Mouse (Mus musculus) cerebellum, postnatal 14 days (tissue): ENCODE measurements around the gene Tgoln1.

Source experiments
- DNase-seq, 2 experiments: peaks; one replicate each; pipeline ENCODE4 v3.0.0; 2021; ENCODE audit warnings: mixed read lengths in 2 of 2

Tgoln1 gene

DNA sequence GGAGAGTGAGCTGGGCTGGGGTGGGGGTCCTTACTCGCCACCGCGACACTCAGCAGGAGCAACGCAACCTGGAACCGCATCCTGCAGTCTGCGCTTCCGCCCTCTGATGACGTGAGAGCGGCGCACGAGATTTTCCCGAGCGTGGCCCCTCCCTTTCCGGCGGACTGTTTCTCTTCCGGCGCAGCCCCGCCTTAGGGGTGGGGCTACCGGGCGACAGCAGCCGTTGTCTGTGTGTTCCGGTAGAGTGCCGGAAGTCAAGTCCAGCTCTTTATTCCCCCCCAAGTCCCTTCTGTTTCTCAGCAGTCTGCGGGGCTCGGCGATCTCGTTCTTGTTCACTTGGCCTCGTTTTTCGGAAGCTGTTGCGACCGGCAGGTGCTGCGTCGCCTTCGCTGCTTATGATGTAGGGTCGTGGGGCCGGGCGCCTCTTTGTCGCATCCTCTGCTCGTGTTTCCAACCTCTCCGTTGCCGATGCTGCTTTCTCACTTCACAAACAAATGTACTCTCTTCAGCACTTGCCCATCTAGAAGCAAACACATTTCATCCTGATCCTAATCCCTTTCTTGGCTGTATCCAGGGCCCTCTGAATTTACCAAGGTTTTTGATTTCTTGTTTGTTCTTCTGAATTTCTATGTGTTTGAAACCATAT is at the start of gene Tgoln1:
Gene Tgoln1, minus strand, starts transcription at position 358 of the 646 bp plus-strand sequence.
- DNase-seq: peak; percentile 94 to 95

DNA sequence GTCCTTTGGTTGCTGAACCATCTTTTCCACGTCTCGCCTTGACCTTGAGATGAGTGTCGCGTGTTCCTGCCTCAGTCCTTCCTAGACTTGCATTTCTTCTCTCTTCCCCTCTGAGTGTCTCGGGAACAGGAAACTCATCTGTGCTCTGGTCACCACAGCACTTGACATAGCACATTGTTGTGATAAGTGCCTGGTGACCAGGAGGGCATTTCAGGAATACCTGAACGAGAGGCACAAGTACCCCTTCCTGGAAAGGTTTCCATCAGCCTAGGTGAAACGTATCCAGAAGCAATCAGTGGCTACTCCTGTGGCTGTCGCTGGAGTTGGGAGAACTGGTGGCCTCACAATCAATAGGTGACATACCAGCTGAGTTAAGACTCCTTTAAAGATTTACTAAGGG is 47.5 kb upstream of the Tgoln1 start:
- DNase-seq: no peak

DNA sequence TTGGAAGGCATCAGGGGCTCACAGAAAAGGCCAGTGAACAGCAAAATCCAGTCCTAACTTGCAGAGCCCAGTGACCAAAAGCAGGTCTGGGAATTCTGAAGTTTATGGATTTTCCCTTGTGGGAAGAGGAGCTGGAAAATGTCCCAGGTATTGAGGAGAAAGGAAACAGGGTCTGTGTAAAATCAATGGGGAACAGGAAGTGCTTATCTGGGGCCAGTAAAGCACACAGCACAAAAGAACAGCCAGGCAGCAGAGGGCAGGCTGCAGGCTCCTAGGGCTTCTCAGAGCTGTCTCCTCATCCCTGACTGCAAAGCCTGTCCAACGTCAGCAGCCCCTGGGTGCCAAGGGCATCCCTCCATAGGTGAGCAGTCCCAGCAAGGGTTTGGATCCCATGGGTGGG is 46.2 kb upstream of the Tgoln1 start:
- DNase-seq: no peak

DNA sequence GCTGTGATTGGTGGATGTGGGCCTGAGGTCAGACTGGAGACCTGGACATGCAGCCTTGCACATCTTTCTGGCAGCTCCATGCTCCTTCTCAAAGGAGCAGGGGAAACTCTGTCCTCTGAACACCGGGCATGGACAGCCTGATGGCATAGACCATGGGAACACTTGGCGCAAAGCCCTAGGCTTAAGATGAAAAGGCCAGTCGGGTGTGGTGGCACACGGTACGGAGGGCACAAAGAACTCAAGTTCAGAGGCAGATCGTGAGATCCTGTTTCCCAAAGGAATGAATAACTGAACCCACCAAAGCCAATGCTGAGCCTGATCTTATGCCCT is 43.6 kb upstream of the Tgoln1 start:
- DNase-seq: peak; percentile 22 to 27

DNA sequence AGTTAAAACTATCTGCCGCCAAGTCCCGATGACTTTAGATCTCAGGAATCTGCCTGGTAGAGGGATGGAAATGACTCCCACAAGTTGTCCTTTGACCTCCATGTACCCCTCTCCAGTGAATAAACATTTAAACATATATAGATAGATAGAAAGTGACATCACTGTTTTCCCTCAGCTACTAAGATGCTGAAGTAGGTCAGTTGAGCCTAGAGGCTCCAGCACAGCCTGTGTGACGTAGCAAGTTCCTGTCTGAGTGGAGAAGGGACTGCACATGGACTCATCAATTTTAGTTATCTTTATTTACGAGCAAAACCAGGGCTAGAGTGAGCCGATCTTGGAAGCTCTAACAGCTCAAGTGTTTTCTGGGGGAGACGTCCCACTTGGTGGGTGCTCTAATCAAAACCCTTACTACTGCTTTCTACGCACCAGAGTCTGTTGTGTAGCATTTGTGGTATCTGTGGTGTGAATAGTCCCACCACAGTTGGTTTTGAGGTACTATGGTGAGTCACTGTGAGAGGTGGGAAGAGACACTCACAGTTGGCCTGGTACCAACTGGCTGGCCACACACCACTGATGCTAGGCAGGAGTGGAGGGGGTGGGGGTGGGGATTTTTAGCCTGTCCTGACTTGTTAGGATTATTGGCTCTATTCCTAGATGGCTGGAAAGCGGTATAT is 43.1 kb upstream of the Tgoln1 start:
- no peak for DNase-seq

DNA sequence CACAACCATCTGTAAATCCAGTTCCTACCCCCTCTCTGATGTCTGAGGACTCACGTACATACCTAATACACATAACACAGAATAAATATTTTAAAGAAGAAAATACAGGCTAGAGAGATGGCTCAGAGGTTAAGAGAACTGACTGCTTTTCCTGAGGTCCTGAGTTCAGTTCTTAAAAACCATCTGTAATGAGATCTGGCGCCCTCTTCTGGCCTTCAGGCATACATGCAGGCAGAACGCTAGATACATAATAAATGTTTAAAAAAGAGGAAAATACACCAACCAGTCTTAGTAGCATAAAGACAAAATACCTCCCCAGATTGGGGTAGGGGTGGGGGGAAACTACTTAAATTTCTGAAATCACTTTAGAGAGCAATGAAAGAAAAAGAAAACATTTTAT is 41.2 kb upstream of the Tgoln1 start:
- DNase-seq: no peak

DNA sequence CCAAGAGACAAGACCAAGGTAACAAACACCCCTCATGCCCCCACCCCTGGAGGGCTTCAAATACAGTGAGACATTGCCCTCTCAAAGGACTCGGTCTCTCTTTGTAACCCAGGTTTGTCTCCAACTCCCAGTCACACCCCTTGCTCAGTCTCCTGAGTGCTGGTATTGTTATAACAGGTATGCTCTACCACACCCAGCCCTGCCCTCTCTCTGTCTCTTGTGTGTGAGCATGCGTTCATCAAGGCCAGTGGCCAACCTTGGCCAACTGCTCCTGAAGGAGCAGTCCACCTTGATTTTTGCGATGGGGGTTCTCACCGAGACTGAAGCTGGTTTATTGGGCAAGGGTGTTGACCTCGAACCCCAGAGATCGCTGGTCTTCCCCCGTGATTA is 39.2 kb upstream of the Tgoln1 start:
- DNase-seq: no peak

DNA sequence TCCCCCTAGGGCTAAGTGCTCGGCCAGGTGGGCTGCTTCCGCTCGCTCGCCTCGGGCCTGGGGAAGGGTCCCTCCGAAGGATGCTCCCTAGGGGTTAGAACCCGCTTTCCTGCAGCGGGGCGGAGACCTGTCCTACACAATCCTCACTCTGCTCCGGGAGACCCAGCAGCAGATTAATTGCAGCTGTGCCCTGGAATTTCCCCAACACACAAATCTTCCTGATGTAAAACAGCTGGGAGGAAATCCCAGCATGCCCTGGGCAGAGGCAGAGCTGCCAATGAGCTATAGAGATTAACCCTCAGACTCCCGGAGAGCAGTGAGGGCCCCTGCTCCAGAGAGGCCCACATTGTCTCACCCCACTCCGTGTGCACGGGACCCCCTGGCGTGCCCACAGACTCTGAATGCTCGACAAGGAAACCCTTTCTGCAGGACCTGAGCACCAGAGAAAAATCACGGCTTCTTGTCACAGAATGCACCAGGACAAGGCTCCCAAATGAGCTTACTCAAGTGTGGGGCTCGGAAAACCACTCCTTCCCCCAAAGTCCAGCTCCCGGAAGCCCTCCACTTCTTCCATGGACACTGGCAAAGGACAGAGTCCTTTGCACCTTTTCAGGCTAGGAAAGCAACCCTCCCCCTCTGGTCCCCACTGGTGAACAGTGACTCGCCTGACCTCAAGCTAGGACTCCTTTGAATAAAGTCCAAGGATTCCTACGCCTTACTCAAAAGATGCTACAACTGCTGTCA is 38.7 kb upstream of the Tgoln1 start:
- no peak for DNase-seq

DNA sequence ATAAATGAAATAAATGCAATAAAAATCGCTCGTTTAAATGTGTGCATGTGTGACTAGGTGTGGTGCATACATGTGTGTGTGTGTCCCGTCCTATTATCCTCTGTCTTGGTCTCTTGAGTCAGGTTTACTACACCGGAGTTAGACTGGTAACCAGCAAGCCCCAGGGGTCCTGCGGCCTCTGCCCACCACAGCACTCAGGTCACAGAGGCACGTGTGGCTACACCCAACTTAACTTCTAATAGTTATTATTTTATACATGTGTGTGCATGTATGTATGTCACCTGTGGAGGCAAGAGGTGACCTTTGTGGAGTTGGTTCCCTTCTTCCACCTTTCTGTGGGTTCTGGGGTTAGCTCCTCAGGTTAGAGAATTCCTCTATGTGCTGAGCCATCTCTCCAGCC is 37.6 kb upstream of the Tgoln1 start:
- no peak for DNase-seq

DNA sequence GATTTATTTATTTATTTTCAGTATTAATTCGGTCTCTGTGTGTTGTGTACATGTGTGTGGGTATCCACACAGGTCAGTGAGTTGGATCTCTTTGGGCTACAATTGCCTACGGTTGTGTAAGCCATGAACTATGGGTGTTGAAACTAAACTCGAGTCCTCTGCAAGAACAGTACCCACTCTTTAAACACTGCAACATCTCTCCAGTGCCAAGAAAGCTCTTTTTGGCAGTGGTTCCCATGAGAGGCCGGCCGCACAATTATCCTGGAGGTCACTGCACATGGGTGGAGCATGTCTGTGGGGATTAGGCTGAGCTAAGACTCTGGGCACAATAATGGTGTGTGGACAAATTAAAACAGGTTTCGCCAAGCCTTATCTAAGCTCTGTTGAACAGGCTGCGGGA is 36.6 kb upstream of the Tgoln1 start:
- no peak for DNase-seq

DNA sequence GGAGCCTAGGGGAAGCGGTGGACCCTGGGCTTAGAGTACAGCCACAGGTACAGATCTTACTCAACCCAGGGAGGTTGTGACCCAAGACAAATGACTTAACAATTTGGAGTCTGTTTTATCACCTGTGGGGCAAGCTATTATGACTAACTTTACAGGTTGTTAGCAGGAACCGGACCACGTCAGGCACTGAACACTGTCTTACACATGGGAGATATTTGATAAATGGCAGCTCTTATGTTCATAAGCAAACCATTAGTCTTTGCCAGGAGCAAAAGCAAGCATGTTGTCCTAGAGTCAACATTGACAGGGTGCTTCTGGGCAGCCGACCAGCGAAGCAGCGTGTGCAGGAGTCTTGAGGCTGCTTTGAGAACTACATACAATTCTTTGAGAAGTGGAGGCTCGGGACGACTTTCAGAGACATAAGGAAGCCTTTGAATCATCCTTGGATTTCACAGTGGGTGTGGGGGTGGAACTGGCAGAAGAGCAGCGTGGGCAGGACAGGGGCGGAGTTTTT is 33.6 kb upstream of the Tgoln1 start:
- DNase-seq: no peak

DNA sequence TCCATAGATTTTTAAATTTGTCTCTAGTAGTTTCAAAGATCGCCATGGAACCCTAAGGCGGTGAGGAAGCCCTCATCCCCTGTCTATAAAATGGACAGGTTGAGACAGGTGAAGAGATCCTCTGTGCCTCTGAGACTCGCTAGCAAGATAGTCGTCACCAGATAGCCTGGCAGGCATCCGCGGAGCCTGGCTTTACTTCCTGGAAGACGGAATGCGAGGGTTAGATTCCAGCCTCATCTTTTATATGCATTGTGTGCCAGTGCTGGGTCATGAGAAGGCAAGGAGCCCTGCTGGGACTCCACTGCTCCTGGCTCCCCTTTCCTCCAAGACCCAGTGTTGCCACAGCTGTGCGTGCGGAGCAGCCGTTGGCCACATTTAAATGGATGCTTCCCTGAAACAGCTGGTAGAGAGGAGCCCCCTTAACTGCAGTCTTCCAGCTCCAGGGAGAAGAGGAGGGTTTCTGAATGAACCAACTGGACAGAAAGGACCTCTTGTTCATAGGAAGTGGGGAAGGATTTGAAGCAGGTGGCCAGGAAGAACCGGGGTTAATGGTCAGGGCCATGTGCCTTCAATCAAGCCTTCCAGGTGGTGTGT is 31.3 kb upstream of the Tgoln1 start:
- DNase-seq: no peak

DNA sequence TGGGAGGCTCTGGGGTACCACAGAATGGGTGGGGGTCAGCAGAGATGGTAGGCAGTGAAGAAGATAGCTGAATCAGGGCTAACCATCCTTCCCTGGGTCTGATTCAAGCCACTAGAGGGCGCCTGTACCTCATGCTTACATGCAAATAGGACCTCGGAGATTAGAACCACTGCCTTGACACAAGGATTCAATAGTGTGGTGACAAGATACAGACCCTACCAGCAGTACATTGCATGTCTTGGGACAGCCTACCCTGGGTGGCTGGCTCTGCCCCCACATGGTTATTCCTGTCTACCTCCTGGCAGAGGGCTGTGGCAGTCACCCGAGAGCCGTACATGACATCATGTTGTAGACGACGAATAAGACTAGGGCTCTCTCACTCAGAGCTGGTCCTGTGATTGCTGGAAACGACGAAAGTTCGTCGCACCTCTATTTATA is 30.6 kb upstream of the Tgoln1 start:
- peak; percentile 85 to 90 for DNase-seq

DNA sequence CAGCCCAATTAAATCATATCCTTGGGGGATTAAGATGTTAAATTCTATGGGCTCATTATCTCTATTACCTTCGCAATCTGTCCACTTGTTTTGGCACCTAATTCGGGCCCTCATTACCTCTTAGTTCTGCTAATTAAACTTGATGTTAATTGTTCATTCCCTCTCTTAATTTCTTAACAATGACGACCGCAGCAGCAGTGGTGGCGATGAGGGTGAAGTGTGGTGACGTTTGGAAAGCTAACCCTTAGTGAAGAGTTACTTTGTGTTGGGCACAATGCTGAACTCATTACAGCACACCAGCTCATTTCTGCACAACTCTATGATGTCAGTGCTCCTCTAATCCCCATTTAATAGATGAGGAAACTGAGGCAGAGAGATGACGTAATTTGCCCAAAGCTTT is 28.6 kb upstream of the Tgoln1 start:
- no peak for DNase-seq

DNA sequence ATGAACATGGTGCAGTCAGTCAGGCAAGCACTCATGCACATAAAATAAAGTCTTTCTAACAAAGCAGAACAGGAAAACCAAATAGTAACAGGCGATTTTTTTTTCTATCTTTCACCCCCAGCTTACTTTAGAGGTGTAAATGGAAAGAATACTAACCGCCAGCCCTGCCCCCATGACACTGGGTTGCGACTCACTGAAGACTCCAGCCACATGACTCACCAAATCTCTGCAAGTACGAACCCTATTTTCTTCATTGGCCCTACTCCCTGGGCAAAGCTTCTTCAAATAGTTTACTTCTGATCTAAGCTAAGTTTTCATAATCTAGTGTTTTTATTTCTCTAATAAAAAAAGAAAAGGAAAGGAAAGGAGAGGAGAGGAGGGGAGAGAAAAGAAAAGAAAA is 27.8 kb upstream of the Tgoln1 start:
- no peak for DNase-seq

DNA sequence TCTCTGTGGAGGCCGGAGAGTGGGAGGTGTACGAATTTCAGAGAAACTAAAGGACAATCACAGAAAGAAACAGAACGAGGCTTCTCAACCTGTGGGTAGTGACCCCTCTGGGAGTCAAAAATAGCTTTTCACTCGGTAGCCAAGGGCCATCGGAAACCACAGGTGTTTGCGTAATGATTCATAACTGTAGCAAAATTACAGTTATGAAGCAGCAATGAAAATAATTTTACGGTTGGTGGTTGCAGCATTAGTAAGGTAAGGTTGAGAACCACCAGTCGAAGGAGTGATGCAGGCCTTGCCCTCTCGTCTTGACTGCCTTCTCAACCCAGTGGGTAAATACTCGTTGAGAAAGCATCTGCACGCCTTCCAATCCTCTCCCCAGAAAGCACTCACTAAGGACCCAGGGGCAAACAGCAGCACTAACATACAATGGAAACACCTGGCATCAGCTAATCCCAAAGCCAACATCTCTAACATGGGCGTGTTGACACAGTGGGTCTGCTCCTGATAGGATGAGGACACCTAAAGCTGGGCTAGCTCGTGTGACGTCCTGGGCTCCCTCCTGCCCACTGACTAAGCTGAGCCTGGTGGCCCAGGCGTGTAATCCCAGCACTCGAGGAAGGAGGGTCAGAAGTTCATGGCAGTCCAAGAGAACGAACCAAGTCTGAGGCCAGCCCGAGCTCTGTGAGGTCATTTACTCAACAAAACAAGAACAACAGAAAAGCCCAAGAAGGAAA is 24.6 kb upstream of the Tgoln1 start:
- DNase-seq: no peak

DNA sequence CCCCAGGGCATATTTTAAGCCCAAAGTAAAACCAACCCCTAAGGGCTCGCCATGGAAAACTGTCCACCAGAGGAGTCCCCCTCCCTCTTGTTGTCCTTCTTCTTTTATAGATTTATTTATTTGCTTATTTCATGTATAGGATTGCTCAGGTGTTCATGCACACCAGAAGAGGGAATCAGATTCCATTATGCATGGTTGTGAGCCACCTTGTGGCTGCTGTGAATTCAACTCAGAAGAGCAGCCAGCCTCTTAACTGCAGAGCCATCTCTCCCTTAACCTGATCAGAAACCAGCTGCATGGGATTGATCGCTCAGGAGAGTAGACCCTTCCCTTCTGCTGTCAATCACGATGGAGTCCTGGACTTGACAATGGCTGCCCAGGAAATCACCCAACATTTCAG is 20.1 kb upstream of the Tgoln1 start:
- DNase-seq: no peak

DNA sequence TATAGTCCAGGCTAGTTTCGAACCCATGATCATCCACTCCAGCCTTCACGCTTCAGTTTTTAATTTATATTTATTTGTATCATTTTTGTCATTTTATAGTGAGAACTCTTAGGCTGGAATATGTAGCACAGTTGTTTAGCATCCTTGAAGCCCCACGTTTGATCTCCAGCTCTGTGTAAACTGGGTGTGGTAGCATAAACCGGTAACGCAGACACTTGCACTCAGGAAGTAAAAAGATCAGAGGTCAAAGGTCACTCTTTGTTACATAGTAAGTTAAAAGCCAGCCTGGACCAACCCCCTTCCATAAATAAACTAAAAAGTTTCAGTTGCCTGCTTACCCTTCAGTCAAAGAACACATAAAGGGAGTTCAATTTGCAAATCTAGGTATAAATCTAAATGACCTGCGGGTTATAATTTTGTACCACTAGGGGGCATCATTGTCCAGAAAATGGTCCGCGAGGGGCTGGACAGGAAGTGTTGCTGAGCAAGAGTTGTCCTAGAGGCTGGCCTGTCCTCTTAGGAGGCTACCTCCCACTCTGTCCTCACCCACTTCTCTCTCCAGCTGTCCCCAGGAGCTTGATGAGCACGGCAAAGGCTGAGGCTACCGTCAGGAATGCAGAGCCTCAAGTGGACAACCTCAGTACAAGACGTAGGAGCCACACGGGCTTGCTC is 19.1 kb upstream of the Tgoln1 start:
- peak; percentile 70 to 71 for DNase-seq

DNA sequence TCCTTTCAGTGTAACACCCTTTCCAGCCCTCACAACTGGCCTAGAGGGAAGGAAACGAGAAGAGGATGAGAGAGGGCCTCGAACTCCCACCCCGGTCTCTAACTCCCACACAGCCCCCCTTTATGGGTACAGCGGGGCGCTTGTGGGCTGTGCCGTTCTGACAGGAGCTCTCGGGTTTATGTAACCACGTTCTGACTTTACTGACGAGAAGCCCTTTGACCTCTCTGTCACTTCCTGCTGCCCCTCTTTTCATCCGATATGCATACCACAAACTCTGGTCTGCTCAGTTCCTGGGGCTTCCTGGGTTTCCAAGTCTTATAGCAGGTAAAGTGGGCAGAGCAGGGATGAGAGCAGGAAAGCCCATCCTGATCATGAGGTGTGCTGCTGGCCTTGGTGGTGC is 17.5 kb upstream of the Tgoln1 start:
- no peak for DNase-seq

DNA sequence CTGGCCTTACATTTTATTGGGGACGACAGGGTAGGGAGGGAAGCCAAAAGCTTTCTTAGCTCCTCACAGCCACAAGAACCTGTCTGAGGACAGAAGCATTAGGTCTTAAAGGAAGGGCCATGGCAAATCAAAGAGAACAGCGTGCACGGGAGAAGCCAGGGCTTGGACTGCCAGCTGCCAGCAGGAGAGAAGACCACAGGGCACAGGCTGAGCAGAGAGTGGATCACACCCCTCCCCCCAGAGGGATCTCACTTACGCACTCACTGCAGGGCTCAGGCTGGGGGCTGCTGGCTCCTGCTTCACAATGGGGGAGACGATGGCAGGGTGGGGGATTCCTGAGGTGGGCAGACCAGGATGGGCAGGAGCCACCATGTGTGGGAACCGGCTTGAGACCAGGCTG is 14.9 kb upstream of the Tgoln1 start:
- DNase-seq: peak; percentile 77 to 79

DNA sequence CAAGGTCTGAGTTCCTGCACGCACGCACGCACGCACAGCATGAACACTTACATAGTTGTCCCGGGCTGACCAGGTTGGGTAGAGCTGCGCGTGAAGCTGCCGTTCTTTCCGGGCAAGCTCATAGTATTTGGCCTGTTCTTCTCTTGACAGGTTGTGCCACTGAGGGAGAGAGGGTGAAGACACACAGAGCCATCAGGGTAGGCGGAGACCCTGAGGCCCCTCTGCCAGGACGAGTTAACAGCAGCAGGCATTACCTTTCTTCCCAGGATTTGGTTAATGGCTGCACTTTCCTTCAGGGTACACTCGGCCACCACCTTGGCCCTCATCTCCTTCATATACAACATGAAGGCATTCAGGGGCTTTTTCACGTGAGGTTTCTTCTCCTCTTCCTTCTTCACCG is 14.2 kb upstream of the Tgoln1 start:
- peak; percentile 59 to 64 for DNase-seq

DNA sequence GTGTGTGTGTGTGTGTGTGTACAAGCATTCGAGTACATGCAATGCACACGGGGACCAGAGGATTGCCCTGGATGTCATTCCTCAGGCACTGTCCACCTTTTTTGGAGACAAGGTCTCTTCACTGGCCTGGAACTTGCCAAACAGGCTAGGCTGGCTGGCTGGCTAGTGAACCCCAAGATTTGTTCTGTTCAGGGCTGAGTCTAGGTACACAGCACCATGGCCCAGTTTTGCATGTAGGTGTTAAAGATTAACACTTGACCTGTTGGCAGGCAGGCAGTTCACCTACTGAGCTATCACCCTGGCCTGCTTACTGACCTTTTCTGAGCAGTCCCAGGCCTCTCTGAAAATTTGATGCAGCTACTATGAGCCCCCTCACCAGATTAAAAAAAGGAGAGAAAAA is 13.6 kb upstream of the Tgoln1 start:
- DNase-seq: no peak
